Mouse (Mus musculus): ENCODE results near the gene Dner. TPM values are rescaled to one million over a fixed set of nuclear protein-coding genes. Genes with fewer than 3 reads are reported as not detected.

Gene Dner
- polyA plus RNA-seq, 1 experiment from 2014 or later: 143 TPM

- Histone ChIP-seq H3K27ac (no peak overlapping the region), H3K4me1 (no peaks in the 10 kb centered on the region), H3K27me3 (replicated peaks) (no peaks in the 10 kb centered on the region), H3K4me3 (no peak overlapping the region), H3K9ac (no peak overlapping the region), H3K36me3 (no peaks in the 10 kb centered on the region), H3K4me2 (replicated peaks) (no peak overlapping the region), H3K9me3 (no peaks in the 10 kb centered on the region)
- 86% methylated on average over 3 of the region's 3 CpGs for WGBS
- no peak for ATAC-seq (ENCODE audit: low FRiP score, low read depth)
Observed at GRCm38 (mm10) chr1:84467664-84468063, 228.4 kb downstream of the Dner start.

- Histone ChIP-seq H3K9me3 (no peaks in the 10 kb centered on the region), H3K4me3 (no peak overlapping the region), H3K9ac (no peak overlapping the region), H3K4me2 (replicated peaks) (no peak overlapping the region), H3K36me3 (no peaks in the 10 kb centered on the region), H3K4me1 (no peaks in the 10 kb centered on the region), H3K27ac (no peak overlapping the region), H3K27me3 (replicated peaks) (no peaks in the 10 kb centered on the region)
- WGBS: 92% methylated on average over 3 of the region's 3 CpGs
- no peak for ATAC-seq (ENCODE audit: low FRiP score, low read depth)
Observed at GRCm38 (mm10) chr1:84464761-84465160, 231.3 kb downstream of the Dner start.

GRCm38 (mm10) chr1:84463976-84464662, 231.9 kb downstream of the Dner start:
- no peaks in the 10 kb centered on the region for H3K9me3 ChIP-seq
- no peak overlapping the region for H3K9ac ChIP-seq
- 96% methylated on average over 5 of the region's 5 CpGs for WGBS
- no peaks in the 10 kb centered on the region for H3K4me1 ChIP-seq
- no peak overlapping the region for H3K4me3 ChIP-seq
- H3K27ac ChIP-seq: no peak overlapping the region
- ATAC-seq (ENCODE audit: low FRiP score, low read depth): no peak
- no peaks in the 10 kb centered on the region for H3K27me3 ChIP-seq (replicated peaks)
- H3K4me2 ChIP-seq (replicated peaks): no peak overlapping the region
- H3K36me3 ChIP-seq: no peaks in the 10 kb centered on the region

- Histone ChIP-seq H3K27me3 (replicated peaks) (no peaks in the 10 kb centered on the region), H3K4me3 (no peak overlapping the region), H3K9ac (no peak overlapping the region), H3K4me1 (no peaks in the 10 kb centered on the region), H3K27ac (no peak overlapping the region), H3K9me3 (no peaks in the 10 kb centered on the region), H3K36me3 (peaks cover 5% of the 10 kb centered on the region; the same call in 1 of the 2 replicates), H3K4me2 (replicated peaks) (no peak overlapping the region)
- ATAC-seq (ENCODE audit: low FRiP score, low read depth): no peak
- 81% methylated on average over 10 of the region's 10 CpGs for WGBS
Observed at GRCm38 (mm10) chr1:84449566-84450278, 246.3 kb downstream of the Dner start.

- H3K4me1 ChIP-seq: no peaks in the 10 kb centered on the region
- no peak for ATAC-seq (ENCODE audit: low FRiP score, low read depth)
- peaks cover 12% of the 10 kb centered on the region; the same call in 1 of the 2 replicates for H3K36me3 ChIP-seq
- no peak overlapping the region for H3K4me3 ChIP-seq
- no peaks in the 10 kb centered on the region for H3K27me3 ChIP-seq (replicated peaks)
- WGBS: 62% methylated on average over 3 of the region's 3 CpGs
- H3K4me2 ChIP-seq (replicated peaks): no peak overlapping the region
- H3K9ac ChIP-seq: no peak overlapping the region
- no peaks in the 10 kb centered on the region for H3K9me3 ChIP-seq
- no peak overlapping the region for H3K27ac ChIP-seq
Observed at GRCm38 (mm10) chr1:84443640-84444039, 252.4 kb downstream of the Dner start.

- no peak for ATAC-seq (ENCODE audit: low FRiP score, low read depth)
- WGBS: 90% methylated on average over 5 of the region's 5 CpGs
Observed at GRCm38 (mm10) chr1:84443050-84443449, 253.0 kb downstream of the Dner start.

GRCm38 (mm10) chr1:84441419-84441818, 254.6 kb downstream of the Dner start:
- no peak overlapping the region for H3K4me3 ChIP-seq
- no peaks in the 10 kb centered on the region for H3K27me3 ChIP-seq (replicated peaks)
- no peaks in the 10 kb centered on the region for H3K9me3 ChIP-seq
- peaks cover 12% of the 10 kb centered on the region; the same call in 1 of the 2 replicates for H3K36me3 ChIP-seq
- no peaks in the 10 kb centered on the region for H3K4me1 ChIP-seq
- WGBS: 91% methylated on average over 3 of the region's 3 CpGs
- no peak for ATAC-seq (ENCODE audit: low FRiP score, low read depth)
- no peak overlapping the region for H3K27ac ChIP-seq
- no peak overlapping the region for H3K9ac ChIP-seq
- H3K4me2 ChIP-seq (replicated peaks): no peak overlapping the region

More at GRCm38 (mm10) chr1:84443050-84443449, 253.0 kb downstream of the Dner start:
- no peak overlapping the region for H3K27ac ChIP-seq
- H3K27me3 ChIP-seq (replicated peaks): no peaks in the 10 kb centered on the region
- no peak overlapping the region for H3K9ac ChIP-seq
- no peak overlapping the region for H3K4me2 ChIP-seq (replicated peaks)
- no peak overlapping the region for H3K4me3 ChIP-seq
- no peaks in the 10 kb centered on the region for H3K9me3 ChIP-seq
- peaks cover 12% of the 10 kb centered on the region; the same call in 1 of the 2 replicates for H3K36me3 ChIP-seq
- H3K4me1 ChIP-seq: no peaks in the 10 kb centered on the region

GRCm38 (mm10) chr1:84437565-84437964, 258.5 kb downstream of the Dner start:
- H3K9me3 ChIP-seq: no peaks in the 10 kb centered on the region
- no peaks in the 10 kb centered on the region; the same call in 1 of the 2 replicates for H3K36me3 ChIP-seq
- no peak for ATAC-seq (ENCODE audit: low FRiP score, low read depth)
- H3K4me1 ChIP-seq: no peaks in the 10 kb centered on the region
- H3K4me3 ChIP-seq: no peak overlapping the region
- H3K4me2 ChIP-seq (replicated peaks): no peak overlapping the region
- no peak overlapping the region for H3K9ac ChIP-seq
- no peak overlapping the region for H3K27ac ChIP-seq
- H3K27me3 ChIP-seq (replicated peaks): no peaks in the 10 kb centered on the region

- H3K9me3 ChIP-seq: no peaks in the 10 kb centered on the region
- H3K27me3 ChIP-seq (replicated peaks): no peaks in the 10 kb centered on the region
- H3K36me3 ChIP-seq: no peaks in the 10 kb centered on the region; the same call in 1 of the 2 replicates
- WGBS: 84% methylated on average over 1 of the region's 1 CpGs
- H3K4me3 ChIP-seq: no peak overlapping the region
- H3K27ac ChIP-seq: no peak overlapping the region
- no peaks in the 10 kb centered on the region for H3K4me1 ChIP-seq
- no peak for ATAC-seq (ENCODE audit: low FRiP score, low read depth)
- H3K4me2 ChIP-seq (replicated peaks): no peak overlapping the region
- no peak overlapping the region for H3K9ac ChIP-seq
Observed at GRCm38 (mm10) chr1:84436281-84436680, 259.7 kb downstream of the Dner start.

- no peak overlapping the region for H3K9ac ChIP-seq
- ATAC-seq (ENCODE audit: low FRiP score, low read depth): no peak
- 80% methylated on average over 6 of the region's 6 CpGs for WGBS
- H3K36me3 ChIP-seq: no peaks in the 10 kb centered on the region; the same call in 1 of the 2 replicates
- H3K27ac ChIP-seq: no peak overlapping the region
- no peaks in the 10 kb centered on the region for H3K4me1 ChIP-seq
- H3K4me2 ChIP-seq (replicated peaks): no peak overlapping the region
- no peaks in the 10 kb centered on the region for H3K9me3 ChIP-seq
- H3K4me3 ChIP-seq: no peak overlapping the region
- H3K27me3 ChIP-seq (replicated peaks): no peaks in the 10 kb centered on the region
Observed at GRCm38 (mm10) chr1:84433291-84433980, 262.6 kb downstream of the Dner start.

GRCm38 (mm10) chr1:84432311-84432710, 263.7 kb downstream of the Dner start:
- WGBS: 73% methylated on average over 1 of the region's 1 CpGs
- Histone ChIP-seq H3K9me3 (no peaks in the 10 kb centered on the region), H3K4me3 (no peak overlapping the region), H3K4me1 (no peaks in the 10 kb centered on the region), H3K36me3 (no peaks in the 10 kb centered on the region; the same call in 1 of the 2 replicates), H3K4me2 (replicated peaks) (no peak overlapping the region), H3K27me3 (replicated peaks) (no peaks in the 10 kb centered on the region), H3K27ac (no peak overlapping the region), H3K9ac (no peak overlapping the region)
- no peak for ATAC-seq (ENCODE audit: low FRiP score, low read depth)

GRCm38 (mm10) chr1:84428331-84428730, 267.7 kb downstream of the Dner start:
- H3K27me3 ChIP-seq (replicated peaks): no peaks in the 10 kb centered on the region
- no peaks in the 10 kb centered on the region for H3K36me3 ChIP-seq
- no peak overlapping the region for H3K4me3 ChIP-seq
- H3K4me2 ChIP-seq (replicated peaks): no peak overlapping the region
- ATAC-seq (ENCODE audit: low FRiP score, low read depth): no peak
- H3K9me3 ChIP-seq: no peaks in the 10 kb centered on the region
- H3K27ac ChIP-seq: no peak overlapping the region
- 71% methylated on average over 1 of the region's 1 CpGs for WGBS
- H3K4me1 ChIP-seq: no peaks in the 10 kb centered on the region
- no peak overlapping the region for H3K9ac ChIP-seq
